Mouse (Mus musculus) heart, adult 2 months (tissue): ENCODE measurements around the gene Tspan3. TPM values are rescaled to one million over a fixed set of nuclear protein-coding genes. Genes with fewer than 3 reads are reported as not detected.

Experiments used
- DNase-seq, 2 experiments: peaks; one replicate each; pipeline ENCODE4 v3.0.0; 2021
- H3K27ac ChIP-seq: fragments of 200-600 bp; 2 replicates; pipeline ENCODE4 v1.8.1; 2022
- H3K27me3 ChIP-seq: fragments of 200-500 bp; 2 replicates; pipeline ENCODE4 v1.6.1; 2012; ENCODE audit warnings: mild to moderate bottlenecking, low read length, inconsistent platforms, mixed read lengths; ENCODE audit not compliant: control insufficient read depth, insufficient read depth
- H3K36me3 ChIP-seq: fragments of 200-500 bp; 2 replicates; pipeline ENCODE4 v1.6.1; 2012; ENCODE audit warnings: low read length, inconsistent platforms; ENCODE audit not compliant: control insufficient read depth, insufficient read depth
- H3K4me1 ChIP-seq: fragments of 200-500 bp; 2 replicates; pipeline ENCODE4 v1.6.1; 2011; ENCODE audit warnings: low read length; ENCODE audit not compliant: control insufficient read depth, insufficient read depth
- H3K4me3 ChIP-seq: fragments of 200-600 bp; 2 replicates; pipeline ENCODE4 v1.8.1; 2022
- H3K79me2 ChIP-seq: fragments of 200-500 bp; replicated peaks from 2 replicates; pipeline ENCODE4 v1.6.1; 2012; ENCODE audit warnings: mild to moderate bottlenecking, inconsistent platforms, low read length, moderate library complexity, mixed read lengths; ENCODE audit not compliant: control insufficient read depth, insufficient read depth
- H3K9ac ChIP-seq: fragments of 200-500 bp; 2 replicates; pipeline ENCODE4 v1.6.1; 2012; ENCODE audit warnings: low read depth, mild to moderate bottlenecking, control low read depth, inconsistent platforms, low read length, mixed read lengths
- CTCF ChIP-seq: fragments of 200-600 bp; IDR thresholded peaks from 2 replicates; pipeline ENCODE4 v1.8.1; 2022; ENCODE audit warnings: antibody characterized with exemption, mild to moderate bottlenecking, moderate library complexity
- EP300 ChIP-seq: fragments of 200-500 bp; IDR thresholded peaks from 2 replicates; pipeline ENCODE4 v1.6.1; 2011; ENCODE audit warnings: low read depth, low read length, control low read depth; ENCODE audit not compliant: insufficient read depth
- POLR2A ChIP-seq: fragments of 200-500 bp; IDR thresholded peaks from 2 replicates; pipeline ENCODE4 v1.6.1; 2011; ENCODE audit warnings: mild to moderate bottlenecking, low read depth, low read length, control low read depth; ENCODE audit not compliant: insufficient read depth
- WGBS: fragments of 180-500 bp; shearing (Covaris S2); methylation state at CpG from one replicate; pipeline ENCODE4 v1.1.7; 2018; 5-methylcytosine and 5-hydroxymethylcytosine counted together
- intact Hi-C: fragments of 180-260 bp; cut with DNase I; formaldehyde crosslinking; loops from one replicate; pipeline ENCODE4 v1.15.1; 2025
- polyA plus RNA-seq: library from polyadenylated mRNA; depleted of rRNA; stranded (reverse); fragments of >200 nt; gene quantifications from 2 replicates; pipeline ENCODE4 v1.2.3, GENCODE M21; 2012
- total RNA-seq, 2 experiments: library from RNA; stranded (reverse); gene quantifications; 2 replicates each; pipeline ENCODE4 v1.2.3; 2021

Tspan3 gene
- total and polyA plus RNA-seq, 3 experiments = 182 to 209 (median 196) TPM

- Histone ChIP-seq H3K79me2 (no peaks in the 10 kb centered on the region), H3K4me3 (no peak overlapping the region), H3K27ac (no peak overlapping the region), H3K36me3 (no peaks in the 10 kb centered on the region), H3K9ac (no peak overlapping the region), H3K4me1 (peaks cover 3% of the 10 kb centered on the region), H3K27me3 (no peaks in the 10 kb centered on the region)
- intact Hi-C loops = loop anchor here (5.0 kb wide), 1 partner anchor 87 kb away; no protein-coding TSS in a partner anchor
- TF ChIP-seq CTCF (no peak), EP300 (no peak), POLR2A (no peak)
- no peak for DNase-seq
- WGBS = 95% methylated on average over 4 of the region's 4 CpGs
Observed at GRCm38 (mm10) chr9:56204316-56204715, 39.0 kb upstream of the Tspan3 start.

- no peaks in the 10 kb centered on the region for H3K27me3 ChIP-seq
- no peaks in the 10 kb centered on the region for H3K79me2 ChIP-seq
- H3K9ac ChIP-seq = no peak overlapping the region
- H3K4me1 ChIP-seq = peaks cover 3% of the 10 kb centered on the region
- TF ChIP-seq EP300 (0 out of 2 replicates have a peak, but pooled peaks have one; percentile 31), CTCF (peak; percentile 88), POLR2A (no peak)
- H3K36me3 ChIP-seq = no peaks in the 10 kb centered on the region
- no peak overlapping the region for H3K27ac ChIP-seq
- intact Hi-C loops = loop anchor here (1.0 to 5.0 kb wide), 2 partner anchors 83 to 353 kb away; no protein-coding TSS in a partner anchor
- DNase-seq = peak; percentile 78 to 84
- no peak overlapping the region for H3K4me3 ChIP-seq
- 47% methylated on average over 14 of the region's 14 CpGs for WGBS
Observed at GRCm38 (mm10) chr9:56200645-56201314, 35.5 kb upstream of the Tspan3 start.

GRCm38 (mm10) chr9:56200200-56200599 lies 34.9 kb upstream of the Tspan3 start:
- H3K79me2 ChIP-seq = no peaks in the 10 kb centered on the region
- DNase-seq = no peak
- H3K4me3 ChIP-seq = no peak overlapping the region
- no peak overlapping the region for H3K27ac ChIP-seq
- no peaks in the 10 kb centered on the region for H3K36me3 ChIP-seq
- intact Hi-C loops = loop anchor here (5.0 kb wide), 1 partner anchor 83 kb away; no protein-coding TSS in a partner anchor
- TF ChIP-seq CTCF (no peak), EP300 (no peak), POLR2A (no peak)
- H3K9ac ChIP-seq = no peak overlapping the region
- WGBS = 78% methylated on average over 2 of the region's 2 CpGs
- H3K4me1 ChIP-seq = peaks cover 3% of the 10 kb centered on the region
- H3K27me3 ChIP-seq = no peaks in the 10 kb centered on the region

GRCm38 (mm10) chr9:56196921-56197320 lies 31.6 kb upstream of the Tspan3 start:
- Histone ChIP-seq H3K27ac (no peak overlapping the region), H3K27me3 (no peaks in the 10 kb centered on the region), H3K36me3 (no peaks in the 10 kb centered on the region), H3K4me3 (no peak overlapping the region), H3K79me2 (no peaks in the 10 kb centered on the region), H3K9ac (no peak overlapping the region), H3K4me1 (peaks cover 3% of the 10 kb centered on the region)
- no peak for TF ChIP-seq CTCF
- no peak for TF ChIP-seq EP300
- TF ChIP-seq POLR2A = no peak
- intact Hi-C loops = no loop called here
- WGBS = 79% methylated on average over 4 of the region's 4 CpGs
- DNase-seq = no peak

- no peaks in the 10 kb centered on the region for H3K27me3 ChIP-seq
- intact Hi-C loops = no loop called here
- no peak for DNase-seq
- no peaks in the 10 kb centered on the region for H3K36me3 ChIP-seq
- no peaks in the 10 kb centered on the region for H3K79me2 ChIP-seq
- H3K27ac ChIP-seq = no peak overlapping the region
- WGBS = 55% methylated on average over 3 of the region's 3 CpGs
- H3K9ac ChIP-seq = no peak overlapping the region
- TF ChIP-seq CTCF (no peak), POLR2A (no peak), EP300 (no peak)
- no peak overlapping the region for H3K4me3 ChIP-seq
- no peaks in the 10 kb centered on the region for H3K4me1 ChIP-seq
Observed at GRCm38 (mm10) chr9:56195193-56195592, 29.9 kb upstream of the Tspan3 start.

DNA sequence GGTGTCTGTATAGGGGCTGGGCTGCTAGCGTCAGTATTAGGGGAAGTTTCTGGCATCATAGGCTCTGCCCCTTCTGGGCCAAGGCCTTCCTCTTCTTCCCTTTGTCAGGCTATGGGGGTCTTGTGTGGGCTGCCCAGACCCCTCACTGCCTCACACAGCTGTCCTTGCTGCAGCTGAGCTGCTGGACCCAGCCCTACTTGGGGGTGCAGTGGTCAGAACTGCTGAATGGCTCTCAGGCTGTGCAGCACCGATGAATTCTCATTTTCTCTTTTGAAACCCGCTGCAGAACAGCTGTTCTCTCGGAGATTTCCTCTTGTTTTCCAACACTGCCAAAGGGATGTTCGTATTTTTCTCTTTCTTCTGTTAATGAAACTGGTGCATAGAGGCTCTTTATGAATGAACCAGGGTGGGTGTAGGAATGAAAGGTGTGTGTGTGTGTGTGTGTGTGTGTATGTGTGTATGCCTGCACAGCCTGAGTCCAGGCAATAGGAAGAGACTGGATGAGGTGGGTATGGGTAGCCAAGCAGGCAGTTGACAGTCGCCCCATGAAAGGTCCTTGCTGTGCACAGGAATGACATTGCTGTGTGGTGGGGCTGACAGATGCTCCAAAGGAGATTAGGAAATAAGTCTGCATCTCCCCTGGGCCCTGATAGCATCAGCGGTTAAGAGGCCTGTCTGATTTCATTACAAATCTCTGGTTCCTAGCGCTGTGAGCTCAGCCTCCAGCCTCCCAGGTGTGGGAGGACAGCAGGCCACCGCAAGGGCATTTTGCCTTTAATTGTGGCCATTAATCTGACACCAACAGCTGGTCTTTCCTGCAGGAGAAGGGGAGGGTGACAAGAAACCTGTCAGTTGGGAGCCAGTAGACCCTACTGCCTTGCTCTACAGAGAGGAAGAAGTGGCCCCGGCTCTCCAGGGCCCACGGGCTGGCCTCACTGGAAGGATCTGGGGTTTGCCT lies 26.5 kb upstream of the Tspan3 start:
- 63% methylated on average over 11 of the region's 11 CpGs for WGBS

More for the DNA sequence above, 26.5 kb upstream of the Tspan3 start:
- no peaks in the 10 kb centered on the region for H3K36me3 ChIP-seq
- no peak for DNase-seq
- H3K27ac ChIP-seq = no peak overlapping the region
- H3K4me3 ChIP-seq = no peak overlapping the region
- no peak overlapping the region for H3K9ac ChIP-seq
- no peaks in the 10 kb centered on the region for H3K27me3 ChIP-seq
- no peaks in the 10 kb centered on the region for H3K79me2 ChIP-seq
- TF ChIP-seq POLR2A = no peak
- no peak for TF ChIP-seq CTCF
- intact Hi-C loops = no loop called here
- no peaks in the 10 kb centered on the region for H3K4me1 ChIP-seq
